Mouse (Mus musculus) limb, embryonic 11.5 days (tissue): ENCODE results near the gene Larp6. TPM values are rescaled to one million over a fixed set of nuclear protein-coding genes. Genes with fewer than 3 reads are reported as not detected.

ENCODE experiments used
- ATAC-seq: fragments of 200-750 bp; cut with Nextera tagmentation; 2 replicates; pipeline ENCODE4 v1.8.0; 2017; ENCODE audit warnings: low read depth; ENCODE audit not compliant: insufficient number of reproducible peaks, low FRiP score, low TSS enrichment
- DNase-seq: peaks from one replicate; pipeline ENCODE4 v3.0.0-alpha.2; 2015; ENCODE audit warnings: low spot score
- H3K27ac ChIP-seq: fragments of 300-500 bp; sonication (generic); replicated peaks from 2 replicates; pipeline ENCODE4 v1.5.1; 2014; ENCODE audit warnings: low read depth, mild to moderate bottlenecking, low read length
- H3K27me3 ChIP-seq: fragments of 300-500 bp; sonication (generic); 2 replicates; pipeline ENCODE4 v1.6.1; 2014; ENCODE audit warnings: mild to moderate bottlenecking, low read length, mixed read lengths; ENCODE audit not compliant: control insufficient read depth, insufficient read depth
- H3K36me3 ChIP-seq: fragments of 300-500 bp; sonication (generic); 2 replicates; pipeline ENCODE4 v1.6.1; 2014; ENCODE audit warnings: mild to moderate bottlenecking, low read length, moderate library complexity, mixed read lengths; ENCODE audit not compliant: control insufficient read depth, insufficient read depth
- H3K4me1 ChIP-seq: fragments of 300-500 bp; sonication (generic); 2 replicates; pipeline ENCODE4 v1.6.1; 2014; ENCODE audit warnings: low read length, mixed read lengths; ENCODE audit not compliant: control insufficient read depth, insufficient read depth
- H3K4me2 ChIP-seq: fragments of 300-500 bp; sonication (generic); 2 replicates; pipeline ENCODE4 v1.6.1; 2014; ENCODE audit warnings: low read depth, mild to moderate bottlenecking, moderate library complexity; ENCODE audit not compliant: severe bottlenecking
- H3K4me3 ChIP-seq: fragments of 300-500 bp; sonication (generic); 2 replicates; pipeline ENCODE4 v1.5.1; 2014; ENCODE audit warnings: low read depth, low read length
- H3K9ac ChIP-seq: fragments of 300-500 bp; sonication (generic); 2 replicates; pipeline ENCODE4 v1.6.1; 2014; ENCODE audit warnings: mild to moderate bottlenecking, low read length
- H3K9me3 ChIP-seq: fragments of 300-500 bp; sonication (generic); 2 replicates; pipeline ENCODE4 v1.6.1; 2016; ENCODE audit warnings: low read length; ENCODE audit not compliant: control insufficient read depth
- WGBS: fragments of 180-500 bp; shearing (Covaris S2); extraction: QIAGEN DNeasy Blood & Tissue Kit; methylation state at CpG from one replicate; pipeline ENCODE4 v1.1.7; 2014; 5-methylcytosine and 5-hydroxymethylcytosine counted together
- polyA plus RNA-seq: library from polyadenylated mRNA; unstranded; fragments of >200 nt; fragmentation: Nextera tagmentation; extraction: Ambion mirVana; gene quantifications from 2 replicates; pipeline ENCODE4 v1.2.1, GENCODE M21; 2014

Larp6 gene
- polyA plus RNA-seq, 1 experiment from 2014 or later = 1.3 TPM

GRCm38 (mm10) chr9:60744171-60744969 lies 31.6 kb downstream of the Larp6 start:
- Histone ChIP-seq H3K9ac (no peak overlapping the region), H3K4me1 (no peaks in the 10 kb centered on the region), H3K36me3 (no peaks in the 10 kb centered on the region), H3K4me2 (no peak overlapping the region), H3K4me3 (no peak overlapping the region), H3K9me3 (no peaks in the 10 kb centered on the region), H3K27me3 (no peaks in the 10 kb centered on the region), H3K27ac (no peak overlapping the region)
- ATAC-seq (no peak), DNase-seq (peak; percentile 65)
- WGBS = 51% methylated on average over 18 of the region's 18 CpGs

GRCm38 (mm10) chr9:60744971-60745370 lies 32.2 kb downstream of the Larp6 start:
- WGBS = 70% methylated on average over 4 of the region's 4 CpGs

GRCm38 (mm10) chr9:60746561-60746960 lies 33.8 kb downstream of the Larp6 start:
- no peaks in the 10 kb centered on the region for H3K27me3 ChIP-seq
- no peaks in the 10 kb centered on the region for H3K4me1 ChIP-seq
- H3K27ac ChIP-seq = no peak overlapping the region
- no peak overlapping the region for H3K9ac ChIP-seq
- H3K36me3 ChIP-seq = no peaks in the 10 kb centered on the region
- DNase-seq = no peak
- no peak overlapping the region for H3K4me2 ChIP-seq
- no peak overlapping the region for H3K4me3 ChIP-seq
- WGBS = 46% methylated on average over 6 of the region's 6 CpGs
- ATAC-seq = no peak
- no peaks in the 10 kb centered on the region for H3K9me3 ChIP-seq

More at GRCm38 (mm10) chr9:60744971-60745370, 32.2 kb downstream of the Larp6 start:
- Histone ChIP-seq H3K9ac (no peak overlapping the region), H3K27ac (no peak overlapping the region), H3K36me3 (no peaks in the 10 kb centered on the region), H3K9me3 (no peaks in the 10 kb centered on the region), H3K27me3 (no peaks in the 10 kb centered on the region), H3K4me1 (no peaks in the 10 kb centered on the region), H3K4me3 (no peak overlapping the region), H3K4me2 (no peak overlapping the region)
- DNase-seq (no peak), ATAC-seq (no peak)

- Histone ChIP-seq H3K4me2 (no peak overlapping the region), H3K9me3 (no peaks in the 10 kb centered on the region), H3K4me1 (no peaks in the 10 kb centered on the region), H3K27ac (no peak overlapping the region), H3K9ac (no peak overlapping the region), H3K4me3 (no peak overlapping the region), H3K36me3 (no peaks in the 10 kb centered on the region), H3K27me3 (no peaks in the 10 kb centered on the region)
- WGBS = 85% methylated on average over 5 of the region's 5 CpGs
- DNase-seq (no peak), ATAC-seq (no peak)
These were observed 34.9 kb downstream of the Larp6 start for GRCm38 (mm10) chr9:60747672-60748071.

GRCm38 (mm10) chr9:60748191-60748590 lies 35.4 kb downstream of the Larp6 start:
- 88% methylated on average over 2 of the region's 2 CpGs for WGBS

GRCm38 (mm10) chr9:60749105-60749504 lies 36.3 kb downstream of the Larp6 start:
- Histone ChIP-seq H3K27ac (no peak overlapping the region), H3K27me3 (no peaks in the 10 kb centered on the region), H3K9ac (no peak overlapping the region), H3K4me2 (no peak overlapping the region), H3K9me3 (no peaks in the 10 kb centered on the region), H3K4me1 (no peaks in the 10 kb centered on the region), H3K36me3 (no peaks in the 10 kb centered on the region), H3K4me3 (no peak overlapping the region)
- 93% methylated on average over 2 of the region's 2 CpGs for WGBS
- DNase-seq = no peak
- ATAC-seq = no peak

More at GRCm38 (mm10) chr9:60748191-60748590, 35.4 kb downstream of the Larp6 start:
- DNase-seq (no peak), ATAC-seq (no peak)
- Histone ChIP-seq H3K9me3 (no peaks in the 10 kb centered on the region), H3K4me2 (no peak overlapping the region), H3K9ac (no peak overlapping the region), H3K4me1 (no peaks in the 10 kb centered on the region), H3K4me3 (no peak overlapping the region), H3K36me3 (no peaks in the 10 kb centered on the region), H3K27ac (no peak overlapping the region), H3K27me3 (no peaks in the 10 kb centered on the region)

GRCm38 (mm10) chr9:60751098-60751497 lies 38.3 kb downstream of the Larp6 start:
- Histone ChIP-seq H3K9me3 (no peaks in the 10 kb centered on the region), H3K4me3 (no peak overlapping the region), H3K27ac (no peak overlapping the region), H3K27me3 (no peaks in the 10 kb centered on the region), H3K9ac (no peak overlapping the region), H3K4me1 (no peaks in the 10 kb centered on the region), H3K4me2 (no peak overlapping the region), H3K36me3 (no peaks in the 10 kb centered on the region)
- ATAC-seq = no peak
- DNase-seq = no peak
- WGBS = 87% methylated on average over 5 of the region's 5 CpGs

- no peaks in the 10 kb centered on the region for H3K27me3 ChIP-seq
- ATAC-seq (no peak), DNase-seq (no peak)
- no peak overlapping the region for H3K27ac ChIP-seq
- H3K36me3 ChIP-seq = no peaks in the 10 kb centered on the region
- H3K9me3 ChIP-seq = no peaks in the 10 kb centered on the region
- H3K4me1 ChIP-seq = no peaks in the 10 kb centered on the region
- H3K9ac ChIP-seq = no peak overlapping the region
- 65% methylated on average over 6 of the region's 6 CpGs for WGBS
- H3K4me3 ChIP-seq = no peak overlapping the region
- H3K4me2 ChIP-seq = no peak overlapping the region
These were observed 39.2 kb downstream of the Larp6 start for GRCm38 (mm10) chr9:60751971-60752370.

GRCm38 (mm10) chr9:60752636-60753035 lies 39.8 kb downstream of the Larp6 start:
- Histone ChIP-seq H3K9ac (no peak overlapping the region), H3K36me3 (no peaks in the 10 kb centered on the region), H3K27ac (no peak overlapping the region), H3K9me3 (no peaks in the 10 kb centered on the region), H3K4me1 (no peaks in the 10 kb centered on the region), H3K4me3 (no peak overlapping the region), H3K4me2 (no peak overlapping the region), H3K27me3 (no peaks in the 10 kb centered on the region)
- ATAC-seq = no peak
- DNase-seq = no peak
